Mouse (Mus musculus) midbrain, embryonic 16.5 days (tissue): ENCODE data around the gene BC025920. TPM values are rescaled to one million over a fixed set of nuclear protein-coding genes. Genes with fewer than 3 reads are reported as not detected.
A peak's percentile ranks its signal among the peaks of the same experiment; 100 is the strongest.

Experiments
- ATAC-seq: fragments of 200-750 bp; cut with Nextera tagmentation; 2 replicates; pipeline ENCODE4 v1.8.0; 2017; ENCODE audit warnings: moderate TSS enrichment
- H3K27ac ChIP-seq: fragments of 300-500 bp; sonication (generic); 2 replicates; pipeline ENCODE4 v1.5.1; 2014; ENCODE audit warnings: mild to moderate bottlenecking, low read length, mixed read lengths
- H3K27me3 ChIP-seq: fragments of 300-500 bp; sonication (generic); 2 replicates; pipeline ENCODE4 v1.6.1; 2014; ENCODE audit warnings: low read depth, low read length, mixed read lengths; ENCODE audit not compliant: control insufficient read depth, insufficient read depth
- H3K36me3 ChIP-seq: fragments of 300-500 bp; sonication (generic); 2 replicates; pipeline ENCODE4 v1.6.1; 2014; ENCODE audit warnings: mild to moderate bottlenecking, low read length, moderate library complexity, mixed read lengths; ENCODE audit not compliant: control insufficient read depth, insufficient read depth
- H3K4me1 ChIP-seq: fragments of 300-500 bp; sonication (generic); 2 replicates; pipeline ENCODE4 v1.6.1; 2014; ENCODE audit warnings: mild to moderate bottlenecking, low read length, mixed read lengths; ENCODE audit not compliant: control insufficient read depth, insufficient read depth
- H3K4me2 ChIP-seq: fragments of 300-500 bp; sonication (generic); 2 replicates; pipeline ENCODE4 v1.6.1; 2014; ENCODE audit warnings: mild to moderate bottlenecking, low read length, mixed read lengths
- H3K4me3 ChIP-seq: fragments of 300-500 bp; sonication (generic); 2 replicates; pipeline ENCODE4 v1.5.1; 2014; ENCODE audit warnings: low read depth, mild to moderate bottlenecking, low read length, moderate library complexity, mixed read lengths
- H3K9ac ChIP-seq: fragments of 300-500 bp; sonication (generic); 2 replicates; pipeline ENCODE4 v1.6.1; 2014; ENCODE audit warnings: low read depth, low read length, mixed read lengths
- H3K9me3 ChIP-seq: fragments of 300-500 bp; sonication (generic); replicated peaks from 2 replicates; pipeline ENCODE4 v1.6.1; 2014; ENCODE audit warnings: mild to moderate bottlenecking, low read length, mixed read lengths; ENCODE audit not compliant: control insufficient read depth, poor library complexity, severe bottlenecking
- WGBS: fragments of 180-500 bp; shearing (Covaris S2); extraction: QIAGEN DNeasy Blood & Tissue Kit; methylation state at CpG from one replicate; pipeline ENCODE4 v1.1.7; 2014; 5-methylcytosine and 5-hydroxymethylcytosine counted together
- polyA plus RNA-seq: library from polyadenylated mRNA; unstranded; fragments of >200 nt; fragmentation: Nextera tagmentation; extraction: Ambion mirVana; gene quantifications from 2 replicates; pipeline ENCODE4 v1.2.1, GENCODE M21; 2015

Gene BC025920
- polyA plus RNA-seq, 1 experiment from 2014 or later = 2.0 TPM

DNA sequence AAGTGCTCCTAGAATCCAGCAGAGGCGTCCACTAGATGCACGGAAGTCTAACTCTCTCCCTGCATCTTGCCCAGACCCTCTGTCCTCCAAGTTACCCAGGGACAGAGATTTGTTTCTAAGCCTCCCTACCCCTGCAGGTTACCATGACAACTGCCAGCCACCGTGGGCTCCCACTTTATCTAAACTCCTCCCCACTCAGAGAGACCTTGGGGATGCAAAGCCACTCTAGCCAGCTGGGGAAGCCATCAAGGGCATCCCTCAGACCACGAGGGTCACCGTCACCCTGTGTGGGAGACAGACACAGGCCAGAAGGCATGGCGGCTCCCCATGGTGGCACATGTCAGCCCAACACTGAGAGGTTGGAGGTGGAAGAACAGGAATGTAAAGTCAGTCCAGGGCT is 22.7 kb upstream of the BC025920 start:
- no peak overlapping the region for H3K4me2 ChIP-seq
- WGBS = 32% methylated on average over 6 of the region's 6 CpGs
- no peaks in the 10 kb centered on the region for H3K9me3 ChIP-seq
- H3K4me1 ChIP-seq = no peaks in the 10 kb centered on the region
- no peak overlapping the region for H3K4me3 ChIP-seq
- peaks cover 21% of the 10 kb centered on the region; the same call in 1 of the 2 replicates for H3K27me3 ChIP-seq
- H3K27ac ChIP-seq = no peak overlapping the region
- no peak overlapping the region for H3K9ac ChIP-seq
- H3K36me3 ChIP-seq = 0 out of 2 replicates have a peak, but pooled peaks cover 4% of the 10 kb centered on the region
- ATAC-seq = no peak

GRCm38 (mm10) chr10:81588739-81589138 is 17.3 kb upstream of the BC025920 start:
- Histone ChIP-seq H3K4me1 (no peaks in the 10 kb centered on the region), H3K4me3 (no peak overlapping the region), H3K9ac (no peak overlapping the region), H3K4me2 (no peak overlapping the region), H3K27me3 (peaks cover 26% of the 10 kb centered on the region), H3K36me3 (0 out of 2 replicates have a peak, but pooled peaks cover 4% of the 10 kb centered on the region), H3K9me3 (no peaks in the 10 kb centered on the region), H3K27ac (no peak overlapping the region)
- 73% methylated on average over 7 of the region's 7 CpGs for WGBS
- no peak for ATAC-seq

DNA sequence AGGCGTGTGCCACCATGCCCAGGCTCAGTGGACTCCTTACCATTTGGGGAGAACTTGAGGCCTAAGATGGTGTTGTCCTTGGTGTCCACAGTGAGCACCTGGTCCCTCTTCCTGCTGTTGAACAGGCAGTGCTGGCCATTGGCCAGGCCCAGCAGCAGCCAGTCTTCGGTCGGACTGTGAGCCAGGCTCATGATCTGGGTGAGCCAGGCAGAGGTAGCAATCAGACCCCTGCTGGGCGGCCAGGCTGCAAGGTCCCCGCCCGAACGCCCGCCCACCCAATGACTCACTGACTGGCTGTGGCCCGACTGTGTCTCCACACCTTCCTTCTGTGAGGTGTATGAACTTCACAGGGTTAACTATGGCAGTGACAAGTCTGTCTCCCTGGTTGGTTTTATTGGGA is 14.2 kb upstream of the BC025920 start:
- no peak for ATAC-seq
- Histone ChIP-seq H3K27ac (no peak overlapping the region), H3K27me3 (peaks cover 33% of the 10 kb centered on the region), H3K9me3 (no peaks in the 10 kb centered on the region), H3K4me2 (no peak overlapping the region), H3K4me3 (no peak overlapping the region), H3K4me1 (peaks cover 16% of the 10 kb centered on the region), H3K9ac (no peak overlapping the region), H3K36me3 (0 out of 2 replicates have a peak, but pooled peaks cover 4% of the 10 kb centered on the region)
- 86% methylated on average over 8 of the region's 9 CpGs for WGBS

DNA sequence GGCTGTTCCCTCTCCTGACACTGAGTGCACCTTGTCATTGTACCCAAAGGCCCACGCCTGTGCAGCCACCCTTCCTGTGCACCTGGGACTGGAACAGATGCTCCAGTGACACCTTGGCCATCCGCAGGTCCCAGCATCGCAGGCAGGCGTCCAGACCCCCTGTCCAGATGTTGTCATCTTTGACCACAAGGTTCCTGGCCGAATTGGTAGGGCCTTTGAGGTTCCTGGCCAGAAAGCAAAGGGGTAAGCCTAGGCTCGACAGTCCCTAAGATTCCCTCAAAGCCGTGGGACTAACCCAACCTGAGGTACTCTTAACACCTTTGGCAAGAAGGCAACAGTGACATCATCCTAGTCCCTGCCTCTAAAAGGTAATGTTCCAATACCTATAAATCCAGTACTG is 13.4 kb upstream of the BC025920 start:
- no peak overlapping the region for H3K4me3 ChIP-seq
- no peaks in the 10 kb centered on the region for H3K9me3 ChIP-seq
- H3K27me3 ChIP-seq = peaks cover 29% of the 10 kb centered on the region
- peaks cover 21% of the 10 kb centered on the region for H3K4me1 ChIP-seq
- 84% methylated on average over 7 of the region's 7 CpGs for WGBS
- H3K9ac ChIP-seq = no peak overlapping the region
- H3K4me2 ChIP-seq = no peak overlapping the region
- 0 out of 2 replicates have a peak, but pooled peaks cover 3% of the 10 kb centered on the region for H3K36me3 ChIP-seq
- H3K27ac ChIP-seq = no peak overlapping the region
- no peak for ATAC-seq

DNA sequence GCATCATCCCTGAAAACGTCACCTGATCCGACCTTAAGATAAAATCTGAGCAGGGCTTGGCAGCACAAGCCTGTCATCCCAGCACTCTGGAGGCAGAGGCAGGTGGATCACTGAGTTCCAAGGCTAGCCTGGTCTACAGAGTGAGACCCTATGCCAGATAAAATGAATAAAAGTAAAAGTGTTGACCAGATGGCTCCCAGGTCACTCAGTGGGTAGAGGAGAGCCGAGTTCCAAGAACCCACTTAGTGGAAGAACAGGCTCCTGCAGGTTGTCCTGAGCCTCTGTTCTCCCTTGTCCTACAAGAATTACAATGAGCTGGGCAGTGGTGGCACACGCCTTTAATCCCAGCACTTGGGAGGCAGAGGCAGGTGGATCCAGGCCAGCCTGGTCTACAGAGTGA is 12.8 kb upstream of the BC025920 start:
- 73% methylated on average over 4 of the region's 4 CpGs for WGBS
- no peak overlapping the region for H3K4me3 ChIP-seq
- H3K4me2 ChIP-seq = no peak overlapping the region
- H3K27me3 ChIP-seq = peaks cover 29% of the 10 kb centered on the region
- peaks cover 21% of the 10 kb centered on the region for H3K4me1 ChIP-seq
- no peaks in the 10 kb centered on the region for H3K9me3 ChIP-seq
- H3K36me3 ChIP-seq = no peaks in the 10 kb centered on the region
- no peak for ATAC-seq
- H3K27ac ChIP-seq = no peak overlapping the region
- H3K9ac ChIP-seq = no peak overlapping the region

- H3K4me3 ChIP-seq = no peak overlapping the region
- H3K9me3 ChIP-seq = no peaks in the 10 kb centered on the region
- no peak overlapping the region for H3K4me2 ChIP-seq
- ATAC-seq = no peak
- no peak overlapping the region for H3K27ac ChIP-seq
- H3K27me3 ChIP-seq = peaks cover 29% of the 10 kb centered on the region
- peaks cover 21% of the 10 kb centered on the region for H3K4me1 ChIP-seq
- 75% methylated on average over 18 of the region's 18 CpGs for WGBS
- no peaks in the 10 kb centered on the region for H3K36me3 ChIP-seq
- no peak overlapping the region for H3K9ac ChIP-seq
Measured at GRCm38 (mm10) chr10:81593935-81594334, 12.1 kb upstream of the BC025920 start.

- WGBS = 46% methylated on average over 5 of the region's 5 CpGs
- no peak overlapping the region for H3K4me2 ChIP-seq
- no peak overlapping the region for H3K4me3 ChIP-seq
- H3K9ac ChIP-seq = no peak overlapping the region
- no peaks in the 10 kb centered on the region for H3K36me3 ChIP-seq
- H3K27ac ChIP-seq = no peak overlapping the region
- no peaks in the 10 kb centered on the region for H3K9me3 ChIP-seq
- no peak for ATAC-seq
- peaks cover 23% of the 10 kb centered on the region for H3K4me1 ChIP-seq
- peaks cover 30% of the 10 kb centered on the region for H3K27me3 ChIP-seq
Measured at GRCm38 (mm10) chr10:81595599-81595998, 10.5 kb upstream of the BC025920 start.

DNA sequence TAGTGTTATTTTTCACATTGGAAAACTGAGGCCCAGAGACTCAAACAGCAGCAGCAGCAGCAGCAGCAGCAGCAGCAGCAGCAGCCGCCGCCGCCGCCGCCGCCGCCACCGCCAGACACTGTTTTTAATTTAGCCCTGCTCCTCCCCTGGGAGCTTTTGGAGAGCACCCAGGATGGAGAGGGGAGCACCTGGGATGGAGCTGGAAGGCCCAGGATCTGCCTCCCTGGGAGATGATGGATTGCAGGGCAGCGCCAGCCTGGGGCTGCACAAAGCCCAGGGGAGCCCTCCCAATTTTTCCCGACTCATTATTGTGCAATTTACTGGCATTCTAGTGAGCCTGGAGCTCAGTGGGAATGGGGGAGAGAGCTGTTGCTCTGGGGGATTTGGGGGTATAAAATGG is 9.5 kb upstream of the BC025920 start:
- under 1% methylated on average over 10 of the region's 10 CpGs for WGBS
- Histone ChIP-seq H3K4me2 (peak overlapping the region; percentile 41), H3K4me1 (peaks cover 31% of the 10 kb centered on the region), H3K9ac (peak overlapping the region; percentile 50), H3K27ac (peak overlapping the region; percentile 47; the same call in 1 of the 2 replicates), H3K9me3 (no peaks in the 10 kb centered on the region), H3K27me3 (peaks cover 30% of the 10 kb centered on the region), H3K4me3 (no peak overlapping the region), H3K36me3 (no peaks in the 10 kb centered on the region)
- ATAC-seq = no peak

DNA sequence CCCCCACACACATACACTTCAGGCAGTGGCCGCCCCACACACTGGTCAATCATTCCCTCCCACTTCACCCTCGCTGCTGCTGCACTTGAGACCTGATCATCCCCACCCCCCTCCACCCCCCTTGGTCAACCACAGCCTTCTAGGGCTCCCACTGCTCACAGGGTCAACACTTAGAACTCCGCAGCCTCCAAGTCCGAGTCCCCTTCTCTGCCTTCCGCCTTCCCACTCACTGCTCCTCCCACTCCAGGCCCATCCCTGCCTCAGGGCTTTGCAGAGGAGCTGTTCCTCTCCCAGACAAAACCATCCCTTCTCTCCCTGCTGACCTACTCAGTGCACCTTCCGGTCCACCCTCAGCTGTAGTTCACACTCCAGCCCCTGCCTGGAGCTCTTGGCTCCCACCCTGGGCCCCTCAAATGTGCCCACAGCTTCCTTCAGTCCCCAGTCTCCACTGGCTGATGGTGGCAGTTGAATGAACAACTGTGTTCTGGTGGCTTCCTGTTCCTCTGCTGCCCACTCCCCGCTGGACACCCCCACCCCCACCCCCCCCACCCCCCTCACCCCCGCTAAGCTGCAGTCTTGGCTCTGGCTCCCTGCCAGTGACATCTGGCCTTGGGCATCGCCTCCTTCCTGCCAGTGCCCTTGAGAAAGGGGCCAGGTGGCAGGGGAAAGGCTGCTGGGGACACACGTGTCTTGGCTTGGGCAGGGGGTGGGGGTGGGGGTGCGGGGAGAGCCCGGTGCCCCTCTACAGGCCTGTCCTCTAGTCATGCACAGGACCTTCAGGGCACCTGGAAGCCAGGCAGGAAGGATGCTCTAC is 8.7 kb upstream of the BC025920 start:
- H3K36me3 ChIP-seq = no peaks in the 10 kb centered on the region
- peak overlapping the region; percentile 50; the same call in 1 of the 2 replicates for H3K9ac ChIP-seq
- ATAC-seq = no peak
- no peak overlapping the region for H3K4me3 ChIP-seq
- H3K9me3 ChIP-seq = no peaks in the 10 kb centered on the region
- peak overlapping the region; percentile 41; the same call in 1 of the 2 replicates for H3K4me2 ChIP-seq
- peaks cover 33% of the 10 kb centered on the region for H3K4me1 ChIP-seq
- H3K27ac ChIP-seq = peak overlapping the region; percentile 58; the same call in 1 of the 2 replicates
- peaks cover 30% of the 10 kb centered on the region for H3K27me3 ChIP-seq
- 2% methylated on average over 11 of the region's 12 CpGs for WGBS
